Comparison of ENCODE assay signal across 17 mouse cellular contexts in genomic region chr5:35183418-35183817, GRCm38 (mm10).
DNase-seq lines count a peak whose midpoint lies in the region; ATAC-seq lines count a peak whose summit lies in the region.
"Had no signal": no experiment of that assay in that cellular context is flagged by ENCODE, and none has a peak within 500 bp of the region (broad histone marks: within the 10 kb centered on the region; RNA-seq: fewer than 3 reads in every experiment).

No protein-coding gene starts in this region.

- intact Hi-C loops in left cerebral cortex, postnatal 10 days (cut with DNase I) = no loop called here

- DNase-seq in thymus, adult 18-20 months = peak; percentile 14 to 55
- peak; percentile 60 for DNase-seq in thymus, postnatal 14 days
- DNase-seq in left cerebral cortex, postnatal 10 days (ENCODE audit: extremely low spot score in 1 of 2, low spot score in 2 of 2) = no peak
- no peak for DNase-seq in left cerebral cortex, adult 18-20 months (ENCODE audit: low spot score in 2 of 2)
- DNase-seq in layer of hippocampus, adult 8-10 months (ENCODE audit: low spot score in 2 of 2) = no peak
- DNase-seq: adrenal gland, postnatal 14 days; cerebellum, adult 18-20 months; cerebellum, adult 9-11 months; cerebellum, postnatal 36 days; gastrocnemius, postnatal 10 days; heart, postnatal 36 days had no signal

- ATAC-seq in common myeloid progenitor, adult 5-6 weeks (replicated peaks; ENCODE audit: low read depth, poor library complexity, severe bottlenecking) = 0 out of 2 replicates have a peak, but pooled peaks have one; percentile 15
- ATAC-seq: activated CD4-positive, CD25-positive, alpha-beta regulatory T cell, adult 4 months; forebrain, embryonic 14.5 days; hindbrain, embryonic 16.5 days; inflammation-experienced regulatory T-cells, adult 6 months; Patski had no signal

Comparison
In these comparisons a context has a peak if more than half of its experiments do, and no peak if none do; other contexts are left out.
1. DNase-seq: peak in thymus, adult 18-20 months (2 of 2) and thymus, postnatal 14 days (single experiment); none in left cerebral cortex, postnatal 10 days (0 of 2), left cerebral cortex, adult 18-20 months (0 of 2) and layer of hippocampus, adult 8-10 months (0 of 2).